Mouse (Mus musculus) small intestine, adult 2 months (tissue): ENCODE measurements around the gene Txnrd2. TPM values are rescaled to one million over a fixed set of nuclear protein-coding genes. Genes with fewer than 3 reads are reported as not detected.

Source experiments
- H3K27ac ChIP-seq: fragments of 200-500 bp; 2 replicates; pipeline ENCODE4 v1.5.1; 2012; ENCODE audit warnings: low read depth, low read length, control low read depth, inconsistent platforms; ENCODE audit not compliant: insufficient read depth
- H3K27me3 ChIP-seq: fragments of 200-500 bp; 2 replicates; pipeline ENCODE4 v1.6.1; 2012; ENCODE audit warnings: mild to moderate bottlenecking, moderate library complexity, low read length, inconsistent platforms; ENCODE audit not compliant: control insufficient read depth, insufficient read depth
- H3K36me3 ChIP-seq: fragments of 200-500 bp; 2 replicates; pipeline ENCODE4 v1.6.1; 2012; ENCODE audit warnings: mild to moderate bottlenecking, low read length, control low read depth, inconsistent platforms; ENCODE audit not compliant: control insufficient read depth, insufficient read depth
- H3K4me1 ChIP-seq: fragments of 200-500 bp; 2 replicates; pipeline ENCODE4 v1.6.1; 2012; ENCODE audit warnings: low read length, inconsistent platforms, mixed read lengths; ENCODE audit not compliant: control insufficient read depth, insufficient read depth, insufficient read length
- H3K4me3 ChIP-seq: fragments of 200-500 bp; 2 replicates; pipeline ENCODE4 v1.5.1; 2012; ENCODE audit warnings: low read depth, mild to moderate bottlenecking, control low read depth, inconsistent platforms, low read length, moderate library complexity
- CTCF ChIP-seq: fragments of 200-500 bp; IDR thresholded peaks from 2 replicates; pipeline ENCODE4 v1.5.1; 2012; ENCODE audit warnings: low read depth, mild to moderate bottlenecking, control low read depth, inconsistent platforms, low read length, moderate library complexity, mixed read lengths; ENCODE audit not compliant: insufficient replicate concordance, insufficient read length; ENCODE audit errors: extremely low read depth
- POLR2A ChIP-seq: fragments of 200-500 bp; IDR thresholded peaks from 2 replicates; pipeline ENCODE4 v1.6.1; 2012; ENCODE audit warnings: low read depth, mild to moderate bottlenecking, control low read depth, inconsistent platforms, low read length, moderate library complexity
- WGBS: fragments of 180-500 bp; shearing (Covaris S2); methylation state at CpG from one replicate; pipeline ENCODE4 v1.1.7; 2018; 5-methylcytosine and 5-hydroxymethylcytosine counted together
- polyA plus RNA-seq: library from polyadenylated mRNA; depleted of rRNA; stranded (reverse); fragments of >200 nt; gene quantifications from 2 replicates; pipeline ENCODE4 v1.2.3, GENCODE M21; 2012

The Txnrd2 gene
- polyA plus RNA-seq, 1 experiment: 19.5 TPM

GRCm38 (mm10) chr16:18479667-18480066, 53.5 kb downstream of the Txnrd2 start:
- Histone ChIP-seq H3K27me3 (no peaks in the 10 kb centered on the region), H3K36me3 (peaks cover 5% of the 10 kb centered on the region; the same call in 1 of the 2 replicates), H3K4me3 (no peak overlapping the region), H3K27ac (no peak overlapping the region), H3K4me1 (peaks cover 5% of the 10 kb centered on the region; the same call in 1 of the 2 replicates)
- TF ChIP-seq CTCF (no peak), POLR2A (no peak)
- 27% methylated on average over 7 of the region's 7 CpGs for WGBS

DNA sequence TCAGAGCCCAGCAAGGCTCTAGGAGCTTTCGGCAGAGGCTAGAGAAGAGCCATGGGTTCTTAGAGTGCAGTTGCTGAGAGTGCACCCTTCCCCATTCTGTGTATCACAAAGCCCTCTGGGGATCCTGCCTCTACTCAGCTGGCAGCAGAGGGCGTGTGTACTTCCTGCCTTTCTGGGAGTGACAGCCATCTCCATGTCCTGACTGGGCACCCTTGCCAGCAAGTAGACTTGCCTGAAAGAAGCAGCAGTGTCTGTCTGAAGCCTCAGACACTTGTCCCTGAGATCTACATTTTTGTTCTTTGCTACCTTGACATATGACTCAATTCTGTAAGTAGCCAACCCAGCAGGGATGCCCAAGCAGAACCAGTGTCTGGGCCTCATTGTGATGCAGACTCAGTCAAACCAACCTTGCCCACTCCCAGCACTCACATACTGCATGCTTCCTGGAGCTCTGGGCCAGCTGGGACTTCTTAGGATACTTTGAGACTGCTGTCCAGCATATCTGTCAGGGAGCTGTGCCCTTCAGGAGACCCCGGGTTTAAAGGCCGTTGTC, 54.8 kb downstream of the Txnrd2 start:
- Histone ChIP-seq H3K27me3 (no peaks in the 10 kb centered on the region), H3K36me3 (peaks cover 2% of the 10 kb centered on the region; the same call in 1 of the 2 replicates), H3K4me1 (peaks cover 5% of the 10 kb centered on the region; the same call in 1 of the 2 replicates), H3K4me3 (no peak overlapping the region), H3K27ac (no peak overlapping the region)
- no peak for TF ChIP-seq POLR2A
- no peak for TF ChIP-seq CTCF
- 70% methylated on average over 4 of the region's 4 CpGs for WGBS

- Histone ChIP-seq H3K36me3 (peaks cover 2% of the 10 kb centered on the region; the same call in 1 of the 2 replicates), H3K4me3 (no peak overlapping the region), H3K27me3 (no peaks in the 10 kb centered on the region), H3K27ac (no peak overlapping the region), H3K4me1 (peaks cover 5% of the 10 kb centered on the region; the same call in 1 of the 2 replicates)
- WGBS: 95% methylated on average over 3 of the region's 3 CpGs
- TF ChIP-seq POLR2A (no peak), CTCF (no peak)
Observed at GRCm38 (mm10) chr16:18482431-18482830, 56.2 kb downstream of the Txnrd2 start.

DNA sequence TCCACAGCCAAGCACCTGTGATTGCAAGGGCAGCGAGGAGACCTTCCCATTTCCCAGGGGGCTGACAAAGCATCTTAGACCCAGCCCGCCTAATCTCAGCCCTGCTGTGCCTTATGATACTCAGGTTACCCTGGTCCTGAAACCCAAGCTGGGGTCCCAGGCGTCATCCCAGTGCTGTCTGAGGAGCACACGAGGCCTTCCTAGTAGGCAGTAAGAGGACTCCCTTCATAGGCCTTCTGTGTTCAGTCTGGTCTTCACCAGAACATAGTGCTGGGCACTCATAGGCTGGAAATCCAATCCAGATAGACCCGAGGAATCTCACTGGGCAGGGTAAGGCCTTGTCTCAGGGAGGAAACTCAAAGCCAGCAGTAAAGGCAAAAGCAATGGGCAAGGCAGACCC, 57.7 kb downstream of the Txnrd2 start:
- TF ChIP-seq CTCF (no peak), POLR2A (no peak)
- H3K4me3 ChIP-seq: no peak overlapping the region
- no peaks in the 10 kb centered on the region for H3K36me3 ChIP-seq
- no peak overlapping the region for H3K27ac ChIP-seq
- peaks cover 5% of the 10 kb centered on the region; the same call in 1 of the 2 replicates for H3K4me1 ChIP-seq
- H3K27me3 ChIP-seq: no peaks in the 10 kb centered on the region
- WGBS: 88% methylated on average over 5 of the region's 5 CpGs

DNA sequence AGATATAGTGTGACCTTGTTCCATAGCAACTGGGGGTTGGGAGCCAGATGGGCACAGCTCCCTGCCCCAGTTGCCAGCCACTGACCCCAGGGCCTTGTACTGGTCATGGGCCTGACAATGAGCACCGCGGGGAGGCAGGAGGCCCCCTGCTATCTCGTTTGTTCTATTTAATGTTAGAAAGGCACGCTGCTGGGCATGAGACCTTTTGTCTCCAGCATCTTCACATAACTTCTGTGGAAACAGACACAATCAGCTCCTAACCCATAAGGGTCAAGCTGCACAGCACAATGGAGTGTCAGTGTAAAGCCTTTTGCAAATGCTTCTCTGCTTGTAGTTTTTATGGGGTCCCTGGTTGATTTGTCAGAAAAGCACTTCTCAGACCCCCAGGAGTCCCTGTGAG, 58.2 kb downstream of the Txnrd2 start:
- peaks cover 5% of the 10 kb centered on the region; the same call in 1 of the 2 replicates for H3K4me1 ChIP-seq
- no peak overlapping the region for H3K27ac ChIP-seq
- no peak for TF ChIP-seq POLR2A
- TF ChIP-seq CTCF: no peak
- WGBS: 61% methylated on average over 4 of the region's 4 CpGs
- no peak overlapping the region for H3K4me3 ChIP-seq
- no peaks in the 10 kb centered on the region for H3K36me3 ChIP-seq
- no peaks in the 10 kb centered on the region for H3K27me3 ChIP-seq

- 0 out of 2 replicates have a peak, but pooled peaks cover under 1% of the 10 kb centered on the region for H3K4me1 ChIP-seq
- TF ChIP-seq POLR2A (no peak), CTCF (no peak)
- H3K27ac ChIP-seq: no peak overlapping the region
- no peak overlapping the region for H3K4me3 ChIP-seq
- no peaks in the 10 kb centered on the region for H3K27me3 ChIP-seq
- no peaks in the 10 kb centered on the region for H3K36me3 ChIP-seq
- 32% methylated on average over 5 of the region's 5 CpGs for WGBS
Observed at GRCm38 (mm10) chr16:18484794-18485435, 58.7 kb downstream of the Txnrd2 start.

GRCm38 (mm10) chr16:18486126-18486525, 59.9 kb downstream of the Txnrd2 start:
- H3K4me3 ChIP-seq: no peak overlapping the region
- TF ChIP-seq POLR2A (no peak), CTCF (no peak)
- H3K27me3 ChIP-seq: no peaks in the 10 kb centered on the region
- no peak overlapping the region for H3K27ac ChIP-seq
- H3K36me3 ChIP-seq: no peaks in the 10 kb centered on the region
- H3K4me1 ChIP-seq: no peaks in the 10 kb centered on the region
- 93% methylated on average over 2 of the region's 2 CpGs for WGBS

DNA sequence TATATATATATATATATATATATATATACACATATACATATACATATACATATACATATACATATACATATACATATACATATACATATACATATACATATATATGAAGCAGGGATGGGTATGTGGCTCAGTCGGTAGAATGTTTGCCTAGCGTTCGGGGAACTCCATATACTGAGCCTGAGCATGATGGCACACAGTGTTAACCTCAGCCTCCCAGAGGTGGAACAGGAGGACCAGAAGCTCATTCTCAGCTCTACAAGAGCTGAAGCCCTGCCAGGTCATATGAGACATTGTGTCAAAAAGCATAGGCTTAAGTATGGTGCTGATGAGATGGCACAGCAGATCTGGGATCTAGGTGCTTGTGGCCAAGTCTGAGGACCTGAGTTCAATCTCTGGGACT, 64.1 kb downstream of the Txnrd2 start:
- Histone ChIP-seq H3K4me1 (no peaks in the 10 kb centered on the region), H3K27ac (no peak overlapping the region), H3K4me3 (no peak overlapping the region), H3K36me3 (no peaks in the 10 kb centered on the region), H3K27me3 (no peaks in the 10 kb centered on the region)
- WGBS: 98% methylated on average over 3 of the region's 3 CpGs
- no peak for TF ChIP-seq CTCF
- TF ChIP-seq POLR2A: no peak
